Mouse (Mus musculus) lung, postnatal 4 days (tissue): Measurements from ENCODE around the gene Tor1a.
A peak's percentile ranks its signal among the peaks of the same experiment; 100 is the strongest.

ENCODE experiments used
- DNase-seq, 2 experiments: peaks; one replicate each; pipeline ENCODE4 v3.0.0; 2021

Tor1a gene

DNA sequence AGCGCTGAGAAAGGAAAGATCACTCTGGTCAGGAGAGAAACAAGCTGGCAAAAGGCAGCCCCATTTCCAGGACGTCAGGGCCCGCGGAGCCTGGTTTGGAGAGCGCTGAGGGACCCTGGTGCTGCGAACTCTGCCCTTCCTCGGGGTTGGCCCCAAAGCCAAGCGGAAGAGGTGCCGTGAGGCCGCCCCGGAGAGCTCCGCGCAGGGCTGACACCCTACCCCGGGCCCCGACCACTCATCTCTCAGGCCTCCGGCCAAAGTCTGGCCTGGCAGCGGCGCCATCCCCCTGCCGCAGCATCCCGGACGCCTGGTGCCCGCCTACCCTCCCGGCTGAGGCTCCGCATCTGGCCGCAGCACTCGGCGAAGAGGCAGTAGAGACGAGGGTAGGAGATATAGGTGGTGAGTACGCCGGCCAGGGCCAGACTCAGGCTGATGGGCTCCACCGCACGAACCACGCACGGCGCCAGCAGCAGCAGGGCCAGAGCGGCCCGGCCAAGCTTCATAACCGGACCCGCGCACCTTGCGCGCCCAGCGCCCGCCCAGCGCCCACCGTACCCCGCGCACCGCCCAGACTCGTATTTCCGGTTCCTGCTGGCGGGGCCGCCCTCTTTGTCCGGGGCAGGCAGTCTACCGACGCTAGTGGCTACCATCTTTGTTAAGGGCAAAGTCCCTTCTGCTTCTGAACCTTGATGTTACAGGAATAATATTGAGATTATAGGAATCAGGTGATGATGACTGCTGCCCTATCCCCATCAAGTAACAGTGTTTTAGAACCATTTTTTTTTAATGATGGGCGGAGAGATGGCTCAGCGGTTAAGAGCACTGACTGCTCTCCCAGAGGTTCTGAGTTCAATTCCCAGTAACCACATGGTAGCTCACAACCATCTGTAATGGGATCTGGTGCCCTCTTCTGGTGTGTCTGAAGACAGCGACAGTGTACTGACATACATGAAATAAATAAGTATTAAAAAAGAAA, at the start of gene Tor1a:
Gene Tor1a (minus strand): TSS at position 582 of the 976 bp plus-strand sequence.
- peak; percentile 90 to 93 for DNase-seq

DNA sequence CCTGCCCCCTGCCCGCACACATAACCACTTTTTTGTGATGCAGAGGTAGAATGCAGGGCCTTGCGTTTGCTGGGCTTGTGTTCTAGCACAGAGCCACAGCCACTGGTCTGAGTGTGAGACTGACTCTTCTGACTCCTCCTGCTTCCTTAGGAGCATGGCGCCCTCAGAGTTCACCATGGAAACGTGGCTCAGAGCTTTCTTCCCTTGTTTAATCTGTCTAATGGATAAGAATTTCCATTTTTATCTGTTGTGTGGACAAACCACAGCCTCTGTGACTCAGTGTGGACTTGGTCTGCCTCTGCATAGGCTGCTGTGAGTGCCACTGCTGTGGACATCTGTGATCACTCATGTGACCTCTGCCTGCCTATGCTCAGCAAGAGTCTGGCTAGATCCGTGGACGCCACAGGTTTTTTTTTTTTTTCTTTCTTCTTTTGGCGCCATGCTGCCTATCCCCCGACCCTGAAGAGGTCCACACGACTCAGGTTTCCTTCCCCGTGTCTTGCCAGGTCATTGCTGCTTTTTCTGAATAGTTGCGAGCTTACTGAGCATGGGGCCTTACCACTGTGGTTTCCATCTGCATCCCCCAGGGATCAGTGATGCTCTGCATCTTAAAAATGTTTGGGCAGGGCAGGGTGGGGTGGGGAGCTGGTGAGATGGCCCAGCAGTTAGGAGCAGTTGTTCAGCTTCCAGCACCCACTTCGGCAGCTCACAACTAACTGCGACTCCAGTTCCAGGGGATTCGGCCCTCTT, 45.8 kb upstream of the Tor1a start:
- DNase-seq = no peak

DNA sequence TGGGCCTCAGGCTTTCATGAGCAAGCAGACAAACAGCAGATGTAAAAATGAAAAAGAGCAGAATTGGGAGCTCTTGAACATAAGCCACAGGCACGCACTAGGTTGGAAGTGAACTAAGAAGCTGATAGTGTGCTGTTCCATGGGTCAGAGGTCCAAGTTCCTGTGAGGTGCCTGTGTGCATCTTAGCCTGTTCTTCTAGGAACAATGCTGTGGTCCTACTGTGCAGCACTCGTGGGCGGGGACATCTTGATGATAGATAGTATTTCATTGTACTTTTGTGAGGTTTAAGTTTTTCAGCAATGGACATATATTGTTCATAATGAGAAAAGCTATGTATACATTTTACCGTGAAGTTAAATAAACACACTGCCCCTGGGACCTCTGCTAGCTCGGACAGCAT, 39.5 kb upstream of the Tor1a start:
- DNase-seq = no peak

DNA sequence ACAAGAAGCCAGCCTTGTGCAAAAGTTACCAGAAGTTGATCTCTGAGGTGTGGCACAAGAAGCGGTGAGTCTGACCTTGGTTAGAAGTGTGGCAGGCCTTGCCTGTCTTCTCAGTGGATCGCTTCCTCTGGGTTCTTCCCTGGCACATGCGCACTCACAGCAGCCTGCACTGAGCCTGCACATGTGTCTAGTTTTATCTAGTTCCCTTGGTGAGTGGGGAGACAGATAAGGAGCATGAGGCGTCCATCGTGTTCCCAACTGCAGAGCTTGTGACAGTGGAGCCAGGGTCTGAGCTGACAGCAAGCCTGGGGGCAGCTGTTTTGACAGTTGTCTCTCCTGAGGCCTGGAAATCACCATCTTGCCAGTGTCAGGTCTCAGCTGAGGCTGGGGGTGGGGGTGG, 38.7 kb upstream of the Tor1a start:
- no peak for DNase-seq

DNA sequence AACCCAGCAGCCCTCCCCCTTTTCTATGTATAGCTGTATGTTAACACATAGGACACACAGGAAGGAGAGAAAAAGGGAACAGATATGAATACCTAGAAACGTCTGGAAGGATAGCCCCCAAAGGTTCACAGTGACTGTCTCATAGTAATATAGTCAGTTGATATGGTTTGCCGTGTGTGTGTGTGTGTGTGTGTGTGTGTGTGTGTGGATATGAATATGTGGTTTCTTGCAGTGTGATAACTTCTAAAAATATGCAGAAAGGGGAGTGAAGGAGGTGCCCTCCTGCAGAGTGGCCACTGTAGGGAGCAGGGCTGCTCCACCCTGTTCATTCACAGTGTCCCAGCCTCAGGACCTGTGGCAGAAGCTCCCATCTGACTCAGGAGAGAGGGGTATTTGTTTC, 37.7 kb upstream of the Tor1a start:
- DNase-seq = no peak

DNA sequence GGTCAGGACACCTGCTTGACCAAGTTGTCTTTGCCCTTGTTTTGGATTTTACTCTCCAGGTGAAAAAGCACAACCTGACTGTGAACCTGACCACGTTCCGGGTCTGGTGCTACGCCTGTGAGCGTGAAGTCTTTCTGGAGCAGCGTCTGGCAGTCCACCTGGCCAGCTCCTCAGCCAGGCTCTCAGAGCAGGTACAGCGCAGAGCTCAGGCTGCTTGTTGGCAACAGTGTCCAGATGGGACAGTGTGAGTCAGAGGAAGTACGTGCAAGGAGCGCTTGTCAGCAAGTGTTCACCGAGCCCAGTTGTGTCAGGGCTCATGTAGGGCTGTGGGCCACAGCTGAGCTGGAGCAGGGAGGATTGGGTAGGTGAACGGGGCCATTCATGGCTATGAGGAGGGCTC, 35.1 kb upstream of the Tor1a start:
- no peak for DNase-seq

DNA sequence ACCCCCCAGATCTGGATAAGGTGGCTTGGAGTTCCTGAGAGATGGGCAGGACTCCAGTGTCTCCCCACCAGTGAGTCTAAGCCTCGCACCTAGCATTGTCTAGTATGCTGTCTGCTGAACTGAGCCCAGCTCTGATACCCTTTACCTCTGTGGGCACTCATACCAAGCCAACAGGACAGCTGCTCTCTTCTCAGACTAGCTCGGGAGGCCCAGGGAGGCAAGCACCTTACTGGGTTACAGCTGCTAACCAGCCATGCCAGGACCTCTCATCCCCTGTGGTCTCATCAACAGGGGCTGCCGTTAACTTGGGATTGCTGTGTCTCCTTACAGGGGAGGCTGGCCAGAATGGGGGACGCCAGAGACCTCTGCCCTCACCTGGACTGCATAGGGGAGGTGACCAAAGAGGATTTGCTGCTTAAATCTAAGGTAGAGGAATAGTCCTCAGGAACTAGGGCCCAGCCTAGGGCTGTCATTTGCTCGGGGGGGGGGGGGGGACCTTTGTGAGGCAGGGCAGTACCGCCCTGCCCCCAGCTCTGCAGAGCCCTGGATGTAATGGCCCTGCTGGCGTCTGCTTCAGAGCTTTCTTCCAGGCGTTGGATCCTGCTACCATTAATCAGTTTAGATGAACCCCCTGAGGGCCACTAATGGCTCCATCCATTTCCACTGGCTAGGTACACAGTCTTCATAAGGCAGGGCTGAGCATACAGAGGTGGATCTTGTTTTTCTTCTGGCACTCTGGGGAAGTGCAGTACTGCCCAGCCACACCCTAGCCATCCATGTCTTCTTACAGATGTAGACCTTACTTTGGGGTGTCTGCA, 30.9 kb upstream of the Tor1a start:
- no peak for DNase-seq

DNA sequence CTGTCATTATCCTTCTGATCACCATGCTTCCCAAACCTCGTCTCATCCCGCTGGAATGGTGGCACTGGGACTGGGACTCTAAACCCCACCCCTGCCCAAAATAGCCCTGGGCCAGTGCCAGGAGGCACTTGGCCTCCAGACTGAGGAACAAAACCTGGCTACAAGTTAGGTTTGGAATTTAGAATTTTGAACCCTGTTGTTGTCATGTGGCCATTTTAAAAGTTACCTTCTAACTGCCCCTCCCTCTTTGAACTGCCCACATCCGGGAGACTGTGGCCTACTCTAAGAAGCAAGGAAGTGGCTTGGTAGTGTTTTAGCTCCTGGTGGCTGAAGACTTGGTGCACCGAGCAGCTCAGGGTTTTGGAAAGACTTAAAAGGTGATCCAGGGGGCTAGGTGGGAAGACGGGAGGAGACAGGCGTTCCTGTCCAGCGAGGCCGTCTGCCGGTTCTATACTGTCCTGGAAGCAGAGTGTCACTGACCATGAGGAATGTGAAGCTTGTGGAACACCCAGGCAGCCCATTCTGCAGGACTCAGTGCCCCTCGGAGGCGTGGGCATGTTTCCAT, 27.8 kb upstream of the Tor1a start:
- no peak for DNase-seq

DNA sequence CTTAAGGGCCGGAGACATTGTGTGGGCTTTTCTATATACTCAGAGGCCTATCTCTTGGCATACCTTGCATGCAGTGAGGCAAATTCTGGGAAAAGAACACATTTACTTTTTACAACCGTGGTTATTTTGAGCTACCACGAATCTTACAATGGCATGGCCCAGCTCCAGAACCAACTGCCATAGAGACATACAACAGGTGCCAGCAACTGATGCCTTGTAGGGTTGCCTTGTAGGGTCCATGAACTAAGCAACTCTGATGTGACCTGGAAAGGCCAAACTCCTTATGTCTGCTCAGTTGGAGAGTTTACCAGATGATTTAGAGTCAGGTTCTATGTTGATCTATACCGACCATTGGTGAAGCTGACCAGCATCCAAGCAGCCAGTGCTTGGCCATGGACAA, 27.1 kb upstream of the Tor1a start:
- DNase-seq = no peak

DNA sequence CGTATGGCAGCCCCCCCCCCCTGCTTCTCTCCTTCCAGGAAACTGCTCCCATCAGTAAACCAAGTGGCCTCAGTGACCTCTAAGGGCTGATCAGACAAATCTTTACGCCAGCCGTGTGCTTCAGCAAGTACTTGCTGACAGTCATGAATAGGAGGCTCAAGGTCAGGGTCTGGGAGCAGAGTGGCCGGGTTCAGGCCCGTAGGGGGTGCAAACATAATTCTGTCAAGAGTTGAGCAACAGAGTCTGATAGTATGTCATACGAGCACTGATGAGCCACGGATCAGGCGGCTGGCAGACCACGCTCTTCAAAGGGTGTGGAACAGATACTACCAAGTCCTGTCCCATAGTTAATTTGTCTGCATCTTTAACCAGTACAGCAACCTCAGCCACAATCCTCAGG, 22.5 kb upstream of the Tor1a start:
- no peak for DNase-seq

DNA sequence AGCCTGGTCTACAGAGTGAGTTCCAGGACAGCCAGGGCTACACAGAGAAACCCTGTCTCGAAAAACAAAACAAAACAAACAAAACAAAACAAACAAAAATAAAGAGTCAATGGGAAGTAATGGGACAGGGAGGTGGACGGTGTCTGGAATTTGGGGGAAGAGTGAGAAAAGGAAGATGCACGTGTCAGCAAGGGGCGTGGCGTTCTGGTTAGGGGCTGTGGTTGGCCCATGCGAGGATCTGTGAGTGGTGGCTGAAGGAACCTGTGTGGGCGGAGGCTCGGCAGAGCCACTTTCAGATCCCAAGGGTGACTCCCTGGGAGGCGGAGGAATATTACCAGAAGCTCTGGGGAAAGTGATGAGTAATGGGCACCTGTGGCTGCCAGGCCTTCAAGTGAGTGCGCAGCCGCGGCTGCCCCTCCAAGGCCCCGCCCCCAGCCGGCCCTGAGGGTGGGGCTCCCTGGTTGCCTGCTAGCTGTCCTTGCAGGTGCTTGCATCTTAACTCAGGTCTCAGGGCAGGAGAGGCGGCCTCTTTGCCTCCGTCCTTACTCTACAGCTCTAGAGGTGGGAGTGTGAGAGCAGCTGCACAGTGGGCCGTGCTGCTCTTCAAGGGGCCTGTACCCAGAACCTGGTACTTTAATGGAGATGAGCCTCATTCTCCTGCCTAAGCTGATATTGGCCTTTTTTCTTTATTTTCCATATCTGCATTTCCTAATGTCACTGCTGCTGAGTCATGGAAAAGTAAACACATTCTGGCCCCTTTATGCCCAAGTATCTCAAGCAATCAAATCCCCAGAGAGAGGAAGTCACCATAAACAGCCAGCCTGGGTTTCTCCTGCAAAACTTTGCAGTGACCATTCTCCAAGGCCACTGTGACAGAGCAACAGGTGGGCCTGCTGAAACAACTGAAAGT, 17.6 kb upstream of the Tor1a start:
- DNase-seq = peak; percentile 82 to 89

DNA sequence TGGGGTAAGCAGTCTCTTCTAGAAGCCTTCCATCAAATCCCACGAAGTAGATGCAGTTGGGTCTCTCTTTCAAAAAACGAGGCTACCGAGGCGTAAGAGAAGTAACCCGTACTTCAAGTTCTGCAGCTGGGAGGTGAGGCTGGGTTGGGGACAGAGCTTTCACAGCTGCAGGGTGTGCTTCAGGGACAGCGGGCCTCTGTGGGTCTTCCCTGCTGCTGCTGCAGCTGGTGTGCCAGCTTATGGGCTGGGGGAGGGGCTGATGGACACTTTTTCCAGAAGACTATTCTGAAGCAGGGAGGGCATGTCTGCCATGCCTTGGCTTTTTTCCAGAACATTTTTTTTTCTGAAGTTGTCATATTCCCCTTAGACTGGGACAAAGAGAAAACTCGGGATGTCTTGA, 15.3 kb upstream of the Tor1a start:
- DNase-seq = peak in 1 of 2 experiments; percentile 25

DNA sequence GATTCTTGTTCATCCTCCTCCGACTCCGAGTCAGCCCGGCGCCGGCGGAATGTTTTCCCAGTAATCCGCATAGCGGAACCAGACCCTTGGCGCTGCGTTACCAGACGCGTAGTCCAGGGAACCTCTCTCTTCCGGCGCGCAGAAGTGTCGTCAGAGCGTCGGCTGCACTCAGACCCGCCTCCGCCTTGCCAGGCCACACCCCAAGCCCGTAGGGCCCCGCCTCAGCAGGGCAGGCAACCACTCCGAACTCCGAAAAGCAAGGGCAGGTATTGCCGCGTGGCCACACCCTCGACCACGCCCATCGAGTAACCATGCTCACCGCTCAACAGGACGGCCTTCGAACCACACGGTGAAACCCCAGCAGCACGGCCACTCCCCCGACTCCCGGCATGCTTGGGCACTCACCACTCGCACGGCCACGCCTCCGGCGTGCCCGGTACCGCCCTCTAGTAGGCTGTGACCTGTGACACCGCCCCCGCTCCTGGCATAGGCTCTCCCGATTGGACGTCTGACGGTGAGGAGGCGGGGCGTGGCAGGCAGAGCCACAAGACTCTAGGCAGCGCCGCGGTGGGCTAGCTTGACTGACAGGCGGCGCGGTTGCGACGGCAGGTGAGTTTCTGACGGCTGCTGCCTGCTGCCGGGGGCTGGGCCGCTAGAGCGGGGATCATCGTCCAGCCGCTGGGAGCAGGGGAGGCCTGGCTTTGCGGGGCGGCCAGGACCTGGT, 14.2 kb upstream of the Tor1a start, which contains the start of the genes BC005624 and Usp20:
Gene BC005624 (minus strand): TSS at position 412 of the 724 bp plus-strand sequence.
Gene Usp20 (plus strand): TSS at position 490 of the 724 bp plus-strand sequence.
- peak; percentile 100 for DNase-seq

DNA sequence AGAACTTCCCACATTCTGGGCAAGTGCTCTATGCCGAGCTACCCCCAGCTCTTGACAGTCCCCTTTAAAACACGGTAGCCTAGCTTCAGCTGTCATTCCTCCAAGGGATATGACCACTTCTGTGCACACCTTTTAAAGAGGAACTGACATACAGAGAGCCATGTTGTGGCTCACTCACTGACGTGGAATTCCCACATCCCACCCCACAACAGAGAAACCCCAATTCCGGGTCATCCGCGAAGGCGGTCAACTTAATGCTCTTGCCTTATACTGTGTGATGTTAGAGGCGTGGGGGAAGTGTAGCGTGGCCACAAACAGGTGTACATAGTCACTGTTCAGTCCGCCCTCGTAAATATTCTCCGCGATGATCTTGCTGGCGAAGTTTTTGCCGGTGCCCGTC, 907 bp downstream of the Tor1a start:
- peak in 1 of 2 experiments; percentile 15 for DNase-seq

DNA sequence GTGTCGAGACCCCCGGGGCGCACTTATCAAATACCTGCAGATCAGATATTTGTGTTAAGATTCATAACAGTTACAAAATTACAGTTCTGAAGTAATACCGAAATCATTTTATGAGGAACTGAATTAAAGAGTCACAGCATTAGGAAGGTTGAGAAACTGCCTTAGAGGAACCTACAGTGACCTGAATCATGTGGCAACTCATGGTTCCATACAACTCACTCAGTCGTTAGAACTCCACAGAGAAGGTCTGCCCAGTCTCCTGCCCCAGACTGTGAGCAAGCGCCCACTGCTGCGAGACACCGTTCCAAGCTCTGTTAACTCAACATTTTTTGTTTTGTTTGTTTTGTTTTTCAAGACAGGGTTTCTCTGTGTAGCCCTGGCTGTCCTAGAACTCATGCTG, 2.1 kb downstream of the Tor1a start:
- no peak for DNase-seq

DNA sequence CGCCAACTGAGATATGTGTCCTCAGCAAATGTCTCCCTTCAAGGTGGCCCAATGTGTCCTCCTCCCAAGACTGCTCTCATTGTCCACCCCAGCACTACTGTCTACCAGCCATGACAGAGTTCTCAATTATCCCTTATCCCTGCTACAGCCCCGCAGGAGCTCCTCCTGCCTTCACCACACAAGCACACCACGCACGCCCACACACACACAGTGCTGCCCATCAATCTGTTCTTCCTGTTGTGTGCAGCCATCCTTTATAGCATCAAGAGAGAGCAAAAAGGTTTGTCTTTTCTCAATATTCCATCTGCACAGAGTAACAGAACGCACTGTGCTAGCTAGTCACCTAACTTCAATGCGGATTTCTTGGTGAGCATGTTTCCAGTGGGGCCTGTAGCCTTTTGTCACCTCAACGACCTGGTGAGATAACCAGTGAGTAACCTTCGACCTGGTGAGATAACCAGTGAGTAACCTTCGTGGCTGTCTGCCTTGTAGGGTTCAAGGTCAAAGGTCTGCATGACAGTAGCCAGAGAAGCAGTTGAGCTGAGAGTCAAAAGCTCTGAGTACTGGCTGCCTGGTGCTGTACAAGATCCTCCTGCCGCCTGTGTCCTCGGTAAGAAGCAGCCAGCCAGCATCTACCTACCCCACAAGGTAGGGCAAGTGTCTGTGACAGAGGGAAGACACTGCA, 5.0 kb downstream of the Tor1a start:
- no peak for DNase-seq

DNA sequence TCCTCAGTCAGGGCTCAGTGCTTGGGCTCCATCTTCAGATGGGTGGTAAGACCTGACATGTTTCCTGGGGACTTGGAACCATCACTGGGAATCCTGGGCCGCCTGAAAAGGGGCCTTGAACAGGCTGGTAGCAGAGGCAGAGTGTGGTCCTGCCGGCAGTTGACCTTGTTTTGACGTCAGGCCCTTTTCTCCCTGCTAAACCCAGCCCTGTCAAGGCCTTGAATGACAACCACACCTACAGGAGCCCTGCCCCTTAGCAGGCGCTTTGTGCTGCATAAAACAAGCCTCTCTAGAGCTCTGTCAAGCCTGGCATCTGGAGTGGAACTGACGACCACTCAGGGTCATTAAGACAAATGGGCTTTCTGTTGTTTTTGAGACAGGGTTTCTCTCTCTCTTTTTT, 7.9 kb downstream of the Tor1a start:
- no peak for DNase-seq

DNA sequence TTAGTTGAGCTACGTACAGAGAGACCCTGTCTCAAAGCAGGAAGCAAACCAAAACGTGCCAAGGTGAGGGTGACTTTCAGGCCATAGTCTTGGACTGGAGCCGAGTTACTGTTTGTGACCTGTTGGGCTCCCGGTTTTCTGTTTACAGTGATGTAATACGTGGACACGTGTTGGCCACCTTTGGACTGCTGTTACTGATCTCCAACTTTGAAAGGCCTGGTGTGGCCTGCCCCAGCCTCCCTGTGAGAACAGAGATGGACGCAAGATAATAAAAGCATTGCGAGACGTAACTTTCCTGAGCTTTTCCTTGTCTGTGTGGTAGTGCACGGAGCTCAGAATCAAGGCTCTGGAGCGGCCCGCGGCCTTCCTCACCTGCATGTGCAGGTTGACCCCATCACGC, 9.0 kb downstream of the Tor1a start:
- DNase-seq = no peak

DNA sequence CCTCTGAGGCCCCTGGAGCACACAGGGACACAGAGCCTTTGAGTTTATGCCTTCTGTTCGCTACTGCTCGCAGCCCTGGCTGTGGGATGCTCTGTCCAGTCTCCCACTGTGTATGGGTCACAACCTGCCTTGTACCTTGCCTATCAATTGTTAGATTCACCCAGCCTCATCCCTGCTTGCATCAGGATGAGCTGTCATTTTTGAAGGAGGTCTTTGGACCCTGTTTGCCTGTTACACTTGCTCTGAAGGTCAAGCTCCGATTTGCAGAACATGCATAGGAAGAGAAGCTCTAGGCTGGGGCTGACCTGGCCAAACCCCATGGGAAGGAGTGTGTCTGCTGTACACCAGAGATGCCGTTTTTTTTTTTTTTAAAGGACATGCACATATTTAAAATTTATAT, 10.2 kb downstream of the Tor1a start:
- DNase-seq = no peak

DNA sequence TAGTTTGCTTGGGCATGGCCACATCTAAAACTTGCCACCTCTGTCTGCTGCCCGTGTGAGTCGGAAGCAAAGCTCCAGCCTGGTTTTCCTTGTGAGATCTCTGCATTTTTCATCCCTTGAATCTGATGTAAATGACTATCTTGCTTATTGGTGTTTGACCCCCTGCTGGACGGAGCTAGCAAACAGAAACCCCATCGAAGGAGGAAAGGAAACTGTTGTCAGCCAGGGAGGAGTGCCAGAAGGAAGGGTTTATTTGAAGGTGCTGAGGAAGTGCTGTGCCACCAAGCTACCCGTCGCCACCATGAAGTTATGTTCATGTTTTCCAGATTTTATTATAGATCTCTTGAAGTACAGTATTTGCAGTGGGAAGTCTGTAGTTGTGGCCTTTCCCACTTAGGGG, 12.9 kb downstream of the Tor1a start:
- DNase-seq = no peak
